Mouse (Mus musculus): ENCODE results near the gene Wdr53. TPM values are rescaled to one million over a fixed set of nuclear protein-coding genes. Genes with fewer than 3 reads are reported as not detected.

Gene Wdr53
- total RNA-seq (2021) (1 to 10 TPM; 7.6 TPM), polyA plus RNA-seq (2012; rRNA removed) (3.3 and 8.1 TPM in 2 replicates)
- long read RNA-seq, partial matches to known transcripts: 0 of 3 reads
- long read RNA-seq, other reads (novel, unspliced or antisense): 0 of 3 reads

- Histone ChIP-seq H3K27ac (peak within 1 kb of the TSS; percentile 91), H3K27me3 (ENCODE audit: control insufficient read depth, insufficient read depth, low read length) (no peaks in the 10 kb centered on the region), H3K4me1 (ENCODE audit: control insufficient read depth, insufficient read depth, low read length) (peaks cover 9% of the 10 kb centered on the region), H3K36me3 (ENCODE audit: control insufficient read depth, insufficient read depth, low read length) (peaks cover 8% of the 10 kb centered on the region), H3K4me3 (peak within 1 kb of the TSS; percentile 78), H3K9ac (ENCODE audit: low read depth, low read length) (peak within 1 kb of the TSS; percentile 91), H3K79me2 (replicated peaks; ENCODE audit: control insufficient read depth, insufficient read depth, low read length) (peaks cover 6% of the 10 kb centered on the region; the same call in 1 of the 2 replicates)
- no peak for TF ChIP-seq CTCF (IDR thresholded peaks at IDR 0.05)
- TF ChIP-seq POLR2A (IDR thresholded peaks at IDR 0.05; ENCODE audit: insufficient read depth, low read depth, low read length): peak; percentile 91
- peak; percentile 80 for TF ChIP-seq EP300 (IDR thresholded peaks at IDR 0.05; ENCODE audit: insufficient read depth, low read depth, low read length)
- under 1% methylated on average over 48 of the region's 48 CpGs for WGBS
- DNase-seq: peak; percentile 97 to 99
- intact Hi-C loops (cut with DNase I): loop anchor here (1.0 to 5.0 kb wide), 4 partner anchors 30 to 303 kb away; partner anchors contain the start of genes Pcyt1a, Rnf168 and Senp5
These were observed at the start of gene Wdr53, which contains the start of gene Fbxo45 for GRCm38 (mm10) chr16:32246952-32247370. Gene Wdr53, plus strand, starts transcription at chr16:32247227. Gene Fbxo45, minus strand, starts transcription at chr16:32247158.

GRCm38 (mm10) chr16:32200256-32201003 is 46.6 kb upstream of the Wdr53 start:
- Histone ChIP-seq H3K27me3 (ENCODE audit: control insufficient read depth, insufficient read depth, low read length) (no peaks in the 10 kb centered on the region), H3K36me3 (ENCODE audit: control insufficient read depth, insufficient read depth, low read length) (no peaks in the 10 kb centered on the region), H3K9ac (ENCODE audit: low read depth, low read length) (peak overlapping the region; percentile 81), H3K4me3 (peak overlapping the region; percentile 49), H3K27ac (peak overlapping the region; percentile 82), H3K4me1 (ENCODE audit: control insufficient read depth, insufficient read depth, low read length) (peaks cover 1% of the 10 kb centered on the region; the same call in 1 of the 2 replicates), H3K79me2 (replicated peaks; ENCODE audit: control insufficient read depth, insufficient read depth, low read length) (no peaks in the 10 kb centered on the region)
- peak; percentile 34 to 47 for DNase-seq
- no peak for TF ChIP-seq CTCF (IDR thresholded peaks at IDR 0.05)
- TF ChIP-seq EP300 (IDR thresholded peaks at IDR 0.05; ENCODE audit: insufficient read depth, low read depth, low read length): no peak
- no peak for TF ChIP-seq POLR2A (IDR thresholded peaks at IDR 0.05; ENCODE audit: insufficient read depth, low read depth, low read length)
- intact Hi-C loops (cut with DNase I): loop anchor here (5.0 to 10.0 kb wide), 2 partner anchors 83 to 156 kb away; no protein-coding TSS in a partner anchor
- 53% methylated on average over 21 of the region's 21 CpGs for WGBS

- Histone ChIP-seq H3K9ac (ENCODE audit: low read depth, low read length) (peak overlapping the region; percentile 81; the same call in 1 of the 2 replicates), H3K4me1 (ENCODE audit: control insufficient read depth, insufficient read depth, low read length) (peaks cover 1% of the 10 kb centered on the region; the same call in 1 of the 2 replicates), H3K27ac (peak overlapping the region; percentile 82), H3K4me3 (peak overlapping the region; percentile 49), H3K36me3 (ENCODE audit: control insufficient read depth, insufficient read depth, low read length) (no peaks in the 10 kb centered on the region), H3K79me2 (replicated peaks; ENCODE audit: control insufficient read depth, insufficient read depth, low read length) (no peaks in the 10 kb centered on the region), H3K27me3 (ENCODE audit: control insufficient read depth, insufficient read depth, low read length) (no peaks in the 10 kb centered on the region)
- intact Hi-C loops (cut with DNase I): loop anchor here (5.0 to 10.0 kb wide), 2 partner anchors 84 to 156 kb away; no protein-coding TSS in a partner anchor
- WGBS: 53% methylated on average over 9 of the region's 9 CpGs
- DNase-seq: no peak
- no peak for TF ChIP-seq CTCF (IDR thresholded peaks at IDR 0.05)
- TF ChIP-seq EP300 (IDR thresholded peaks at IDR 0.05; ENCODE audit: insufficient read depth, low read depth, low read length): no peak
- TF ChIP-seq POLR2A (IDR thresholded peaks at IDR 0.05; ENCODE audit: insufficient read depth, low read depth, low read length): no peak
These were observed 46.1 kb upstream of the Wdr53 start for GRCm38 (mm10) chr16:32201004-32201325.

- H3K79me2 ChIP-seq (replicated peaks; ENCODE audit: control insufficient read depth, insufficient read depth, low read length): no peaks in the 10 kb centered on the region
- H3K27ac ChIP-seq: peak overlapping the region; percentile 32; the same call in 1 of the 2 replicates
- H3K4me3 ChIP-seq: no peak overlapping the region
- no peaks in the 10 kb centered on the region for H3K27me3 ChIP-seq (ENCODE audit: control insufficient read depth, insufficient read depth, low read length)
- intact Hi-C loops (cut with DNase I): loop anchor here (5.0 to 10.0 kb wide), 2 partner anchors 85 to 158 kb away; no protein-coding TSS in a partner anchor
- H3K36me3 ChIP-seq (ENCODE audit: control insufficient read depth, insufficient read depth, low read length): no peaks in the 10 kb centered on the region
- WGBS: 59% methylated on average over 6 of the region's 6 CpGs
- peak; percentile 49; the same call in 1 of the 2 replicates for TF ChIP-seq EP300 (IDR thresholded peaks at IDR 0.05; ENCODE audit: insufficient read depth, low read depth, low read length)
- peak; percentile 67 for TF ChIP-seq CTCF (IDR thresholded peaks at IDR 0.05)
- TF ChIP-seq POLR2A (IDR thresholded peaks at IDR 0.05; ENCODE audit: insufficient read depth, low read depth, low read length): peak; percentile 52; the same call in 1 of the 2 replicates
- no peak overlapping the region for H3K9ac ChIP-seq (ENCODE audit: low read depth, low read length)
- peak; percentile 82 to 83 for DNase-seq
- H3K4me1 ChIP-seq (ENCODE audit: control insufficient read depth, insufficient read depth, low read length): peaks cover 1% of the 10 kb centered on the region; the same call in 1 of the 2 replicates
These were observed 44.3 kb upstream of the Wdr53 start for GRCm38 (mm10) chr16:32202681-32203080.

GRCm38 (mm10) chr16:32204902-32205301 is 42.1 kb upstream of the Wdr53 start:
- H3K4me1 ChIP-seq (ENCODE audit: control insufficient read depth, insufficient read depth, low read length): peaks cover 1% of the 10 kb centered on the region; the same call in 1 of the 2 replicates
- no peak overlapping the region for H3K27ac ChIP-seq
- TF ChIP-seq POLR2A (IDR thresholded peaks at IDR 0.05; ENCODE audit: insufficient read depth, low read depth, low read length): no peak
- TF ChIP-seq EP300 (IDR thresholded peaks at IDR 0.05; ENCODE audit: insufficient read depth, low read depth, low read length): no peak
- TF ChIP-seq CTCF (IDR thresholded peaks at IDR 0.05): peak; percentile 71
- DNase-seq: no peak
- intact Hi-C loops (cut with DNase I): loop anchor here (5.0 to 10.0 kb wide), 2 partner anchors 88 to 160 kb away; no protein-coding TSS in a partner anchor
- WGBS: 46% methylated on average over 3 of the region's 3 CpGs
- no peak overlapping the region for H3K4me3 ChIP-seq
- H3K36me3 ChIP-seq (ENCODE audit: control insufficient read depth, insufficient read depth, low read length): no peaks in the 10 kb centered on the region
- no peaks in the 10 kb centered on the region for H3K79me2 ChIP-seq (replicated peaks; ENCODE audit: control insufficient read depth, insufficient read depth, low read length)
- no peak overlapping the region for H3K9ac ChIP-seq (ENCODE audit: low read depth, low read length)
- H3K27me3 ChIP-seq (ENCODE audit: control insufficient read depth, insufficient read depth, low read length): no peaks in the 10 kb centered on the region
